Comparison of ENCODE assay signal across 7 mouse cellular contexts in genomic region chr14:122064519-122064918, GRCm38 (mm10). TPM values are rescaled to one million over a fixed set of nuclear protein-coding genes. Genes with fewer than 3 reads are reported as not detected.
A peak's percentile ranks its signal among the peaks of the same experiment; 100 is the strongest.
DNase-seq lines count a peak whose midpoint lies in the region; ATAC-seq lines count a peak whose summit lies in the region.

No protein-coding gene starts in this region.

- DNase-seq in ES-CJ7 (ENCODE audit: low read depth, low spot score) (peak; percentile 77), adipocyte (ENCODE audit: low spot score) (peak; percentile 63)
- DNase-seq in gastrocnemius, postnatal 36 days = peak; percentile 38 to 56
- peak; percentile 64 to 65 for DNase-seq in layer of hippocampus, postnatal 14 days (ENCODE audit: low spot score in 2 of 2)
- DNase-seq in spleen, postnatal 4 days (ENCODE audit: low spot score in 2 of 2) = peak; percentile 76 to 91

- intact Hi-C loops in gastrocnemius, postnatal 36 days (cut with DNase I) = no loop called here

- ATAC-seq in common myeloid progenitor, adult 5-6 weeks (replicated peaks; ENCODE audit: low read depth, poor library complexity, severe bottlenecking) = peak; percentile 53
- peak; percentile 71 for ATAC-seq in megakaryocyte-erythroid progenitor cell, adult 5-6 weeks (replicated peaks; ENCODE audit: low FRiP score, low TSS enrichment, poor library complexity, severe bottlenecking)

RNA-seq across cellular contexts. Expression of gene Timm8a2, which starts 30.0 kb away (rescaled TPM):
- total RNA-seq in common myeloid progenitor, adult 5-6 weeks (2017) = not detected in 2 replicates
- not detected for total RNA-seq in gastrocnemius, postnatal 36 days (2021)
- total RNA-seq in layer of hippocampus, postnatal 14 days (2021) = not detected
- not detected in 2 replicates for total RNA-seq in megakaryocyte-erythroid progenitor cell, adult 5-6 weeks (2014; fragmentation: Nextera tagmentation)
- total RNA-seq in megakaryocyte-erythroid progenitor cell, adult 5-6 weeks (2017) = not detected in 2 replicates

RNA-seq across cellular contexts. Expression of gene Tm9sf2, which starts 42.3 kb away (rescaled TPM):
- 83.4 and 99.2 TPM in 2 replicates for total RNA-seq in common myeloid progenitor, adult 5-6 weeks (2017)
- 10 to 100 TPM; 53.7 to 59.3 TPM for total RNA-seq in gastrocnemius, postnatal 36 days (2021)
- total RNA-seq in layer of hippocampus, postnatal 14 days (2021) = 10 to 100 TPM; 88.0 to 88.3 TPM
- total RNA-seq in megakaryocyte-erythroid progenitor cell, adult 5-6 weeks (2014; fragmentation: Nextera tagmentation) = 41.4 and 48.2 TPM in 2 replicates
- total RNA-seq in megakaryocyte-erythroid progenitor cell, adult 5-6 weeks (2017) = 81.3 and 82.5 TPM in 2 replicates

Comparison
In these comparisons a context has a peak if more than half of its experiments do, and no peak if none do; other contexts are left out.
1. Peak in every context shown above with its lines: DNase-seq and ATAC-seq.